Mouse (Mus musculus) ovary, postnatal 10 days (tissue): ENCODE results near the gene Gm21897.
"Not testable (repeated sequence)": the region's sequence is repeated elsewhere in the genome, so short reads cannot be mapped to it uniquely, and the experiment has no call there.

Source experiments
- DNase-seq: peaks from one replicate; pipeline ENCODE4 v3.0.0; 2022; ENCODE audit warnings: low spot score

The Gm21897 gene

GRCm38 (mm10) chr16:15317158-15317557 is at the start of gene Gm21897:
Gene Gm21897 (plus strand): TSS chr16:15317458.
- DNase-seq = not testable (repeated sequence)

- DNase-seq = no peak
Observed at GRCm38 (mm10) chr16:15272291-15272690, 45.0 kb upstream of the Gm21897 start.

- no peak for DNase-seq
Observed at GRCm38 (mm10) chr16:15277461-15277860, 39.8 kb upstream of the Gm21897 start.

GRCm38 (mm10) chr16:15293041-15293440 is 24.2 kb upstream of the Gm21897 start:
- no peak for DNase-seq

- no peak for DNase-seq
Observed at GRCm38 (mm10) chr16:15294289-15294688, 23.0 kb upstream of the Gm21897 start.

- no peak for DNase-seq
Observed at GRCm38 (mm10) chr16:15294911-15295659, 22.2 kb upstream of the Gm21897 start.

- DNase-seq = no peak
Observed at GRCm38 (mm10) chr16:15334526-15334925, 17.3 kb downstream of the Gm21897 start.

- no peak for DNase-seq
Observed at GRCm38 (mm10) chr16:15339051-15339450, 21.8 kb downstream of the Gm21897 start.

GRCm38 (mm10) chr16:15346045-15346444 is 28.8 kb downstream of the Gm21897 start:
- DNase-seq = no peak

GRCm38 (mm10) chr16:15349381-15349780 is 32.1 kb downstream of the Gm21897 start:
- DNase-seq = no peak

- no peak for DNase-seq
Observed at GRCm38 (mm10) chr16:15351301-15351700, 34.0 kb downstream of the Gm21897 start.

GRCm38 (mm10) chr16:15352320-15352719 is 35.1 kb downstream of the Gm21897 start:
- DNase-seq = no peak

- DNase-seq = no peak
Observed at GRCm38 (mm10) chr16:15354901-15355300, 37.6 kb downstream of the Gm21897 start.

GRCm38 (mm10) chr16:15355339-15355738 is 38.1 kb downstream of the Gm21897 start:
- no peak for DNase-seq

- DNase-seq = no peak
Observed at GRCm38 (mm10) chr16:15357766-15358165, 40.5 kb downstream of the Gm21897 start.

GRCm38 (mm10) chr16:15359110-15359782 is 42.0 kb downstream of the Gm21897 start:
- no peak for DNase-seq

- no peak for DNase-seq
Observed at GRCm38 (mm10) chr16:15360825-15361224, 43.6 kb downstream of the Gm21897 start.
